Mouse (Mus musculus): Measurements from ENCODE around the gene Grid1.

DNA sequence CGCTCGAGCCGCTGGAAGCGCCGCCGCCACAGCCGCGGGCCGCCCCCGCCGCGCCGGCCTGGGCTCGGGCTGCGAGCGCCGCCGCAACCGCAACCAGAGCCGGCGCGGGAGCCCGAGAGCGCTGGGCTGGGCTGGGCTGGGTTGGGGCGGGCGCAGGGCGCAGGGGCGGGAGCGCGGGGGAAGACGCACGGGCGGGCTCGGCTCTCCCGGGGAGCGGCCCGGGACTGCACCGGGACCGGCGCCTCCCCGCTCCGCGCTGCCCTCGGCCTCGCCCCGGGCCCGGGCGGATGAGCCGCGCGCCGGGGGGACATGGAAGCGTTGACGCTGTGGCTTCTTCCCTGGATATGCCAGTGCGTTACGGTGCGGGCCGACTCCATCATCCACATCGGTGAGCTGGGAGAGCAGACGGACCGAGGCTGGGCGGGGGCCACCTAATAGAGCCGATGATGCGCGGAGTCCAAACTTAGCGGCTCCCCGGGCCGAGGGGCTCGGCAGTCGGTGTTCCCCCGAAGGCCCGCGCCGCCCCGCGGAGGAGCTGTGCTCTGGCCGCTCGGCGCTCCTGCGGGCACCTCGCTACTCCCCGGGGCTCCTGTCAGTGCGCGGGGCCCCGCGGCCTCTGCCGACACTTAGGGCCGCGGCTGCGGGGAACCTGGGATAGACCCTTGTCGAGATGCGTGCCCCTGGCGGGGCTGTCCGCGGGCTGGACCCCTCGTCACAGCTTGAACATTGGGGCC is at the start of gene Grid1:
- TF ChIP-seq CTCF (IDR thresholded peaks at IDR 0.05; ENCODE audit: insufficient read depth, low read depth, low read length) (no peak), POLR2A (IDR thresholded peaks at IDR 0.05; ENCODE audit: insufficient read depth, low read depth, low read length) (0 out of 2 replicates have a peak, but pooled peaks have one; percentile 12)
